Mouse (Mus musculus) adrenal gland, postnatal 10 days (tissue): ENCODE measurements at regions not wholly inside any gene's neighbourhood (a gene's known extent, or its start where the extent isn't known, plus 50 kb on each side); places are given as distances from the start of the nearest gene placed in this dataset.
"Not testable (repeated sequence)": the region's sequence is repeated elsewhere in the genome, so short reads cannot be mapped to it uniquely, and the experiment has no call there.

Experiments
- DNase-seq: peaks from one replicate; pipeline ENCODE4 v3.0.0; 2021; ENCODE audit warnings: mixed read lengths

DNA sequence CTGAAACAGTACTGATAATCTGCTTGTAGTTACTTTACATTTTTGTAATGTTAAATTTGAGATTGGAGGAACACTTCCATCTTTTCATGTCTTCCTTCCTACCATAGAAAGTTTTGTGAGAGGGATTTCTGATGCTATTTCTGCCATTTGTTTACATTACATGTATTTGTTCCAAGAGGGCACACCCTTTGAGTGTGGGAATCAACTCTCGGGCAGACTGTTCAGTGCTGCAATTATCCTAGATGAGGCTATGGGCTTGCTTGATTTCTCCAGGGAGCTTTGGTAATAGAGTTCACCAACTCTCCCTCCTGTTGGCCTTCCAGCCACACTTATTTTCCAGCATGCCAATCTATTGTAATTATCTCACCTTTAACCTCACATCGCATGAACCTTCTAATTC, 52.4 kb downstream of the Gm13691 start:
- no peak for DNase-seq

DNA sequence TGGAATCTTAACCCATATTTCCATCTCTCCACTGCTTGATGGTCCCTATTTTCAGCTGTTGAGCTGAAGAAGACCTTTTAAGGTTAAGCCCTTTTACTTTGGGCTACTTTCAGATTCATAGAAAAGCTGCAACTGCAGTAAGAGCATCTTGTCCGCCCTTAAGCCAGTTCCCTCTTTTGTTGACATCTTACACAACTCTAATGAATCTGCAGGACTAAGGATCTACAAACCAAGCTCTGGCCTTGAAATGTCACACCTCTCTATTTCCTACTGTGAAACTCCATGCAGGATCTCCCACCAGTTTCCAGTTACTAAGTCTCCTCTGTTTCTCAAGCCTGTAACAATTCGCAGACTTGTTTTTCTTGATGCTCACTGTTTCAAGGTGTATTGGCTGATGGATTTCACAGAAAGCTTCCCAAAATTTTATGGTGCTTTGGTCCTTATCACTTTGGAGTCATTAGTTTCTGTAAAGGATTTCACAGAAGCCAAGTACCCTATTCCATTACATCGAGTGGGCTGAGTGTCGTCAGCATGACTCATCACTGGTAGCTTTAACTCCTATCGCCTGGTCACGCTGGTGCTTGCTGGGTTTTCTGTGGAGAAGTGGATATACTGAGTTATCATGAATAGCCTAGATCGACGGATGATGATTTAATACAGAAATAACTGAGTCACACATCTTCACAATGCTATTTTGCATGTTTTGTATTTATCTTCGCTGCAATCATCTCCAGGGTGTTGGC, 58.2 kb downstream of the Gm13691 start:
- no peak for DNase-seq

DNA sequence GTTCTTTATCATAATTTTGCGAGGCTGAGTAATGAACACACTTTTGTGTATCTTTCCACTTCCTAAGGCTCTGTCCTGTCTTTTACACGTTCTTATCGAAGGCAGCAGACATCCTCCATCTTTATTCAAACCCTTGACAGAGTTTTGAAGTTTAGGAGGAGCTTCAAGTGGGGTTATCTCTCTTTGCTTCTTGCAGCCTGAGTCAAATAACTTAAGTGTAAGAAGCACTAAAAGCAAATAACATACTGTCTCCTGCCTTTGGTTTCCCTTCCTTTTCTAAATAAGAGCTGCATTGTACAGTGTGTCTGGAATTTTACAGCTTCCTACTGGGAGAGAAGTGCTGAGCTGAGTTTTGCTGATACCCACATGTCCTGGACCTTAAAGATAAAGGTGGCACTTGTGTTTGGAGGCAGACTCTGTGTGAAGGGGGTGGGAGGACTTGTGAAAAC, 61.6 kb downstream of the Gm13691 start:
- DNase-seq = no peak

DNA sequence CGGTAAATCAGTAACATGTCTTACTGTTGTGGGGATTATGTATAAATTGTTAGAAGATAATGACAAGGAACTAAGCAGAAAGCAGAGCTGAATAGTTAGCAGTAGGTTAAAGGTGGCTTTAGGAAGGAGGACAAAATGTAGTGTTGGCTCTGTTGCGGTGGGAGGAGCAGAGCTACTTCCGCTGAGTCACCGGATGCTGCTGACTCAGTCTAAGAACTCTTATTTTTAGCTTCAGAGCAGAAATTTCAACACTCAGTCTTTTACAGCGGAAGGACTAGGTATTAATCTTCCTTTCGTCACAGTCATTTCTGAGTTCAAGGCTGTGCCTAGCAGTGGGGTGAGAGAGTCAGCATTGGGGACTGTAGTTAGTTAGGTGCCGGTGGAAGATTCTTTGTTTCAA, 68.9 kb downstream of the Gm13691 start:
- DNase-seq = peak; percentile 31

DNA sequence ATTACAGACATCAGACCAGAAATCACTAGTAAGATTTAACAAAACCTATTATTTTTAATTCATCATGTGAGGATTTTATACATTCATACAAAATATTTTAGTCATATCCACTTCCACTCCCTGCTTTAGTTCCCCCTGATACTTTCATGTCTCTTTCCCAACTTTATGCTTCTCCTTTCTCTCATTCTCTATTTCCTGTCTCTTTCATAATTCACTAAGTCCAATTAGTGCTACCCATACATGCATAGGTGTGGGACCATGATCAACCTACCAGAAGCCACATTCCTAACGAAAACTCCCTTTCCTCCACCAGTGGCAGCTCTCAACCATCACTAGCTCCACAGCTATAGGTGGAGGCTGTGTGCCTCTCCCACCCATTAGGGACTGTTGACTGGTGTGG, 70.9 kb downstream of the Gm13691 start:
- no peak for DNase-seq

DNA sequence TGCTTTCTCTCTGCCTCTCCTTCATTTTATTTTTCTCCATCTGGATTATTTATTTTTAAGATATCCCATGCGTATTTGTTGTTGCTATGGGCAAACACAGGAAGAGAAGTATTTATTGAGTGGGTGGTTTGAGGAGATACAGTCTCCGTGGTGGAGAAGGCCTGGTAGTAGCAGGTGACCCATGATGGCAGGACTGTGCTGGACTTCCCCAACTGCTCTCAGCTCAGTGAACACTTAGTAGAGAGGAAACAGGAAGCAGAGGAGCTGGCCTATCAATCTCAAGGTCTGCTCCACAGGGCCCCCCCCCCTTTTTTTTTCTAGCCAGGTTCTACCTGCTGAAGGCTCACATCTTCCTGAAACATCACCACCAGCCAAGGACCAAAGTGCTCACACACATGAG, 74.0 kb downstream of the Gm13691 start:
- DNase-seq = no peak

DNA sequence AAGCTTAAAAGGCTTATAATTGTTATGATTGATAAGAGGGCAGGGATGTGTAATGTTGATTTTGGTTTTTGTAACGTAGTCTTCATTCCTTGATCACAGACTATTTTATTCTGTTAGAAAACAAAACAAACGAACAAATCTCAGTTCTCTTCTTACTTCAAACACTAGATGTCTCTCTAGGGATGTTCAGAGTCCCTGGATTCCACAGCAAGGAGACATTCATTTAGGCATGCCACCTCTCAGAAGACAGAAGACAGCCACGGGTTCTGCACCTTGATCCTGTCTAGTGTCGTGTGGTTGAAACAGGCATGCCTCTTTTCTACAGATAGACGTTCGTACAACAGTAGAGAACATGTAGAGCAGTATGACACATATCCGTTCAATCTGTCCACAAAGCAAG, 74.7 kb downstream of the Gm13691 start:
- DNase-seq = no peak

DNA sequence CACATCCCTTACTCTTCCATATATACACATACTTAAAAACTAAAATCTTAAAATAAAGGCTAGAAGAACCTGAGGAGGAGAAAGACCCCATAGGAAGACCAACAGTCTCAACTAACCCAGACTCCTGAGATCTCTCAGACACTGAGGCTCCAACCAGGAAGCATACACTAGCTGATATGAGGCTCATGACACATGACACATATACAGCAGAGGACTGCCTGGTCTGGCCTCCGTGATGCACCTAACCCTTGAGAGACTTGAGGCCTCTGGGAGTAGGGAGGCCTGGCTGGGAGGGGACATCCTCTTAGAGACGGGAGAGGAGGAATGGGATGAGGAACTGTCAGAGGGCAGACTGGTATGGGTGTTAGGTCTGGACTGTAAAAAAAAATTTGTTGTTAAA, 75.4 kb downstream of the Gm13691 start:
- DNase-seq = no peak

DNA sequence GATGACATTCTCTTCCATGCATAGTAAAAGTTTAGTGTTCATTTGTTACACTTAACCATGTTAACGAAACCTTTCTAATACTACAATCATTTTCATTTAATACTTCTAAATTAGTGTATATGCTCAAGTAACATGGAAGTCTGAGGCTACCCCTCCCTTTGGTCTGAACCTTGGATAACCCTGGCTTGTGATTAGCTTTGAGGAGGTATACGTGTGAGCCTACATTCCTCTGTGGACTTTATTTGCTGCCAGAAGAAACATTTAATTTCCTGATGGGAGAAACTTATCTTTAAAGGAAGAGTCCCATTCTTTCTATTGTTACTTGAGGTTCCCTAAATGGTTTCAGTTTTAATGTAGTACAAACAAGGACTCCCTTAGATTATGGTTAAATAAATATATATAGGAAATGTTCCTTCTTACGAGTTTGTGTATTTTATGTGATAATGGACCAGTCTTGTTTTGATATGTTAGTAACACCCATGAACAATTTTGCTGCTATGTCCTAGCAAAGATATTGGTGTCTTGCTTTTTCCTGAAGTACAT, 75.9 kb downstream of the Gm13691 start:
- no peak for DNase-seq

DNA sequence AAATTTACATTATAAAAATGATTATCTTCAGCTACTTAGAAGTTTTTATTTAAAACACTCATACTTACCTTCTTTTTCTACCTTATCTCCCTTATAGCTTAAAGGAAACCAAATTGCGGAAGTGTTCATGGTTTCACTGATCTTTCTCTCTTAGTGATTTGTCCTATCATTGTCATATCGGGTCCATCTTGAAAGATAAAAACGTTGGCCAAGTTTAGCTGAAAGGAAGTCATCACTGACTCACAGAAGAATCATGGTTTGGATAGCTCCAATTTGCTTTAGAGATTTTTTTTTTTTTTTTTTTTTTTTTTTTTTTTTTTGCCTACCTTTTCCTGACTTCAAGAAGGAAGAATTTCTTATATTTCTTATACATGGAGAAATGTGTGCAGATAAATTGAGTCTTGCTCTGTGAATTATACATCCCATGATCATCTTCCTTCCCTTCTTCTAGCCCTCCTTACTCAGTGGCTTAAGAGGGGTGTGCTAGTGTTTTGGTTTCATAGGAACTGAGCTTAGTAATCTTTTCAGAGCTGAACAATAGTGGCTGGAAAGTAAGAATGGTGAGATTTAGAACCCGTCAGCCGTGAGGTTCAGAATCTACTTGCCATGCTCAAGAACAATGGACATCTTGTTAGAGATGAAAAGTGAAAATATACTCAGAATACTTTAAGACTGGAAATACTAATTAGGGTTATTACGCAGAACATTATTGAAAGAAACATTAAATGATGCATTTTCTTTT, 76.6 kb downstream of the Gm13691 start:
- DNase-seq = no peak

DNA sequence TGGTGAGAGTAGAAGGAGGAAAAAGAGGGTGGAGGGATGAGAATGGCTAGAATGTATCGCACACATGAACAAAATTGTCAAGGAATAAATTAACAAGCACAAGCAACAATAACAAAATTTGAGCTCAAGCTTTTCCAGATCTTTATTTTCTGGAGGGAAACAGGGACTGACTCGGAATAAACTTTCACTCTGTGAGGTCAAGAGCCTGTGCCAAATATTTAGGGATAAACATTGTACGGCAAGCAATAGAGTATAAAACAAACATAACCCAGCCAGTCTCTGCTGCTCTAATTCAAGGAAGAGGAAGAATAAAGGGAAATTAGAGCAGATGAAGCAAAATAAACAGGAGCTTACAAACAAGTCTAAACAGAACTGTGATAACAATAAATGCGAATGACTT, 78.3 kb downstream of the Gm13691 start:
- DNase-seq = no peak

DNA sequence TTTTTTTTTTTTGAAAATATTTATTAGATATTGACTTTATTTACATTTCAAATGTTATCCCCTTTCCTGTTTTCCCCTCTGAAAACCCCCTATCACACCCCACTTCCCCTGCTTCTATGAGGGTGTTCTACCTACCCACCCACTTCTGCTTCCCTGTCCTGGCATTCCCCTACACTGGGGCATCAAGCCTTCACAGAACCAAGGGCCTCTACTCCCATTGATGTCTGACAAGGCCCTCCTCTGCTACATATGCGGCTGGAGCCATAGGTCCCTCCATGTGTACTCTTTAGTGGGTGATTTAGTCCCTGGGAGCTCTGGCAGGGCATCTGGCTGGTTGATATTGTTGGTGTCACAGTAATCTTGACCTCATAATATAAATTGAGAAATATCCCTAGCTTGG, 79.1 kb downstream of the Gm13691 start:
- not testable (repeated sequence) for DNase-seq

DNA sequence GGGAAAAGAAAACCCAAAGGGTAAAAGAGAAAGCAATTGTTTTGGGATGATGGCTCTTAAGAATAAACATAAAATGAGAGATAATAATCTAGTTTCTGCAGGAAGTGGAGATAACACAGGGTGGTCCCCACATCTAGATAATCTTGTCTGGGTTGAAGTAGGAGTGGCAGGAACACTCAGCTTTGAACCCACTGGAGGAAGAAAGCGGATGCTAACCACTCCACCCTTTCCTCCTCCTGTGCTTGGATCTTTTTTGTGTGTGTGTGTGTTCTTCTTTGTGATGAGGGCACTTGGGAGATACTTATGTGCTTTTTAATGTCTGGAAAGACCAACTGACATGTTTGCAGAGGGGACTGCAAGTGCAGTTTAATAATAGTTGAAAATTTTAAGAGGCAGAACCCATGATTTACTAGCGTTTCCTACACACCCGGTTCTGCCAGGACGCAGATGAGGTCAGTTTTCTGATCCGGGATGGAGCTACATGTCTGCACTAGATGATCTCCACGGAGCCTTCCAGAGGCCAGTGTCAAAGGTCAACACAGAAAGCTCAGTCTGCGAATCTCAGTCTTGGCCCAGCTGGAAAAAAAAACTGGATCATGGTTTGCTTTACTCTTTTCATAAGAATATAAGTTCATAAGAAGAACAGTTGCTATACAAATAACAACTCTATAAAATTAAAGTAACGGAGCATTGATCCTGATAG, 82.7 kb downstream of the Gm13691 start:
- DNase-seq = no peak

DNA sequence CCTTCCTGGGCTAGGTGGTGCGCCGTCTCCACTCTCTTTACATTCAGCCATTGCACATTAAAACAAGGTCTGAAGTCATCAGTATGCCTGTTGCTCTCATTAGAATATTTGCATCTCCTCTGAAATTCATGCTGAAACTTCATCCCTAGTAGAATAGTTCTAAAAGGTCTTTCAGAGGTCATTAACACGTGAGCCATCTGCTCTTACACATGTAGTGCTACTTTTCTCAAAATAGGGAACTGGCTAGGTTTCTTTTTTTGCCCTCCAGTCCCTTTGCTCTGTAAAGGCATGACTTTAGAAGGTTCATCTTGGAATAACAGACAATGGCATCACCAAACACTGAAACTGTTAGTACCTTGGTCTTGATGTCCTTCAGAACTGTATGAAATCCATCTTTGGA, 85.6 kb downstream of the Gm13691 start:
- no peak for DNase-seq

DNA sequence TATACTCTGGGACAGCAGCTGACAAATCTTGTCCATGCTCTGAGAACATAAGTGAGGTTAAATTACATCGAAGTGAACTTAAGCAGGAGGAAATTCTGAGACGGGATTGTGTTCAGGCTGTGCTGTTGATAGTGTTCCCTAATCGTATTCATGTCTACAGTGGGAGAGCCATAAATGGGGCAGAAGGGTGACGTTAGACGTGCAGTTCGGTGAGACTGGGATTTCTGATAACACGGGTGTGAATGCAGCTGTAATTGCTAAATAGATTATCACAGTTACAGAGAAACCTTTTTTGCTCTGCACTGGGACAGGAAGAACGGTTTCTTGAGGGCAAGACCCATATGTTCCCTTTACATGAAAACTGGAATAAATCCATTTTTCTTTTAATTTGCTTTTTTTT, 88.9 kb downstream of the Gm13691 start:
- DNase-seq = no peak

DNA sequence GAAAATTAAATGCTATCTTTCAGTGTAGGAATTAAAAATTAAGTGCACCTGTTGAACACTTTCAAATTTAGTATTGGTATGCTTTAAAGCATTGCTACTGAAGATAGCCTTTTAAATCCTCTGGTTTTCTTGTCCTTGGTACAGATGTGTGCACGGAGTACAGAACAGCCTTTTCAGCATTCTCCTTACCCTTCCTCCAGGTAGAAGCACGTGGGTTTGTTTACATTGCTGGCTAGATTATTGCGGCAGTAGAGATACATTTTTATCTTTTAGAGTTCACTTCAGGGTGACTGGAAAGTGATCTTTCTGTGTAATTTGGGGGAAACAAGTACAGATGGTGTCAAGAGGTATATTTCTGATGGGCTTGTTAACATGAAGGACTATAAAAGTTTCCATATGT, 89.9 kb downstream of the Gm13691 start:
- DNase-seq = no peak

DNA sequence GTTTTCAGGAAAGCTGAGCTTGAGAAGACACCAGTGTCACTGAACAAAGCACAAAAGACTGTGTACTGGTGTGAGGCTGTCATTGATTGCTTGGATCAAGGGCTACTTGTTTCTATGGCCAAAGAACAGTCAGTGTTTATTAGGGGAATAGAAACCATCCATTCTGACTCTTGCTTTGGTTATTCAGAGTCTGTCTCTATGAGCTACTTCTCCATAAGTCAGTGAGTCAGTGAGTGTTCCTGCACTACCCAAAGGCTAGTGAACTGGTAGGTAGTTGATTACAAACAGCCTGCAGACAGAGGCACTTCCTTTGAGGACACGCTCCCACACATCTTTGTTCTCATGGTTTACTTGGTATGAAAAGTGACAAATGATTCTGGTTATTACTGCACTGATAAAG, 104.4 kb downstream of the Gm13691 start:
- DNase-seq = no peak

DNA sequence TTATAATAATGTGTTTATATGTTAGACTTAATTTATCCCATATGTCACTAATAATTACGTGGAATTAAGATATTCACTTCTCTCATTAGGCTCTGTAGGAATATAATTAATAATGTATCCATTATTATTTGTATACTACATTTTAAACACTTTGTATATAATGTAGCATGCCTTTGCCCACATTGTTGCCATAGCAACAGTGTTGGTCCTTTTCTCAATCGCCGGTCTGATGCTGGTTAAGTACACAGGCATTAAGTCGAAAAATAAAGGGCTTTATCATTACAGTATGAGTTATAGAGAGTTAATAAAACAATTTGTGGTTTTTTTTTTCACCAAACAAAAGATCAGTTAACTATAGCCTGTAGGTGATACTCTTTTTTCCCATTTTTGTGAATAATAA, 108.4 kb downstream of the Gm13691 start:
- no peak for DNase-seq

DNA sequence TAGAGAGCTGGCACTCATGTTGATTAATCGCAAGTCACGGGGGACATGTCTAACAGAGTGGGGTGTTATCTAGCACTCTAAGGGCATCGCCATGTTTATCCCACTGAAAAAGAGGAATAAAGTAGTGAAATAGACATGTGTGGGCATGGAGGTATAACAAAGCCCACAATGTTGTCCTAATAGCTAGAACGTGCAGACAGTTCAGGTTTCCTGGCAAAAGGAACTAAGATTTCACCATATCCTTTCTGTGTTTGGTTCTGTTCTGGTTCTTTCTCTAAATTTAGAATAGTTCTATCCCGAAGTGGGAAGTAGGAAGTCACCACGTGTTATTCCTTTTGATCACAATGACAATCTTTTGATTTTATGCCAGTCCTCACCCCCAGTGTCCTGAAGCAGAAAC, 123.2 kb downstream of the Gm13691 start:
- no peak for DNase-seq

DNA sequence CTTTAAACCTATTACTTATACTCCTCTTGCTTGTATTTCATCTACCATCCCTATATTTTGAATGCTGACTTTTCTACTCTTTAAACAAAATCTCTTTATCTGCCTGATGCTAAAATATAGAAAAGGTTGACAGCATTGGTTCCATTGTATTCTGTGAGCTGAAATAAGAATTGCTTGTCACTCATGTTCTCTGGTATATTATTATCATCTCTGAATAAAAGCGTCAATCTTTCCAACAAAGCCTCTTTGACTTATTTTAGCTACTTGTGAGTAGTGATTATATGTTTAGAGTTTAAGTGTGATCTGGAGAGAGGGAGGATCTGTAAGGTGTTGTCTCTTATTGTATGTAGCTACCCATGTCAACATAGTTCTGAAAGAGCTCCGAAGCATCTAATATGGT, 129.5 kb downstream of the Gm13691 start:
- DNase-seq = no peak

DNA sequence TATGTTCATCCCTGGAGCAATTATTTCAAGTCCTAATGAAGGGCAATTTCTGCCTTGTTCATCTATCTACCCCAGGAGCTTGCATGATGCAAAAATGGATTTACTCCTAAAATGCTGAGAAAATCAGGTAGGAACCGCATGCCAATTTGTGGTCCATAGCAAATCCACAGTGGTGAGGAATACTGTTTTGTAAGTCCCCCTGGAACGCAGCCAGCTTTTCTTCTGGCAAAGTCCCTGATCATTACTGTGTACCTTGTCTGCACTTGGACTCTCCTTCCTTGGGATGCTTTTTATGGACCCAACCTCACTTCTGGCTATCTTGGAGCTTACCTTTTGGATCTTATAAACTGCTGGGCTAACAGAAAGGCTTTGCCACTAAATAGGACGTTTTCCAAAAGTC, 137.2 kb downstream of the Gm13691 start:
- peak; percentile 7 for DNase-seq

DNA sequence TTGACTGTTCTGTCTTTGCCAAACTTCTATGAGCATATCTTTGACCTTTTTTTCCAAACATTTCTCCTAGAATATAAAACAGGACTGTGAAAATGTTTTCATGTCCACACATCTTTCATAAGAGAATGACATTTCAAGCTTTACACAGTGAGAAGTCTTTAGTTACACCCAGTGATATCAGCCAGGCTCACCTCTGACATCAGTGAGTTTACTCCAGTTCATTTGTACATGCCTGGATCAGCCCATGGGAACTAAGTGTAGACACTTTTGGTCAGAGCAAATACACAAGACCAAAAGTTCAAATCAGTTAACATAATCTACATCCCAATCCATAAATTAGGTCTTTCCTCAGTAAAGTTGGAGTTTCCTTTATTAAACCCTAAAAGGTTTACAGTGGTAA, 171.4 kb downstream of the Gm13691 start:
- no peak for DNase-seq

DNA sequence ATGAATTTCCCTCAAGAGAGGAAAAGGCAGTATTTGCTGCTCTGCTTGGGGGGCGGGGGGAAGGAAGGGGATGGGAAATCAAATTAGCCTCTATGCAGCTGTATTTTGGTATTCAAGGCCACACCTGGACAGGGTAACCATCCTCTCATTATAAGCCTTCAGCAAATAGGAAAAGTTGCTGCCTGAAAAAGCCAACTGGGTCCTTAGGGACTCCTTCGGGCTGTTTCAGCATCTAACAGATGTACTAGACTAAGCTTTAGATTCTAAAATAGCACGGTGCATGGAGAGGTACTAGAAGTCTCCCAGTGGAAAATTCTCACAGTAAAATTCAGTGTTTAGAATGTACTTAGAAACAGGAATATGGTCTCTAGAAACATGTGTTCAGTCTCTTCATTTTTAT, 183.1 kb downstream of the Gm13691 start:
- no peak for DNase-seq
